Mouse (Mus musculus): ENCODE measurements around the gene Brd3. TPM values are rescaled to one million over a fixed set of nuclear protein-coding genes. Genes with fewer than 3 reads are reported as not detected.
A peak's percentile ranks its signal among the peaks of the same experiment; 100 is the strongest.

Gene Brd3
- total RNA-seq, 1 experiment = 28.4 TPM

- in situ Hi-C loops (cut with MboI; ENCODE audit: low sequenced_read_pairs in 2 of 2, unreplicated experiment in 2 of 2) = no loop called here
- Histone ChIP-seq H3K36me3 (ENCODE audit: control insufficient read depth, insufficient read depth, low read length, poor library complexity, severe bottlenecking) (no peaks in the 10 kb centered on the region), H3K4me1 (ENCODE audit: control insufficient read depth in 2 of 2, insufficient read depth in 2 of 2, low read length in 2 of 2, poor library complexity in 1 of 2) (peaks cover 12 to 44% of the 10 kb centered on the region in 2 experiments; a peak in 3 of 4 replicates), H3K4me3 (ENCODE audit: insufficient read depth in 1 of 2, low read depth in 1 of 2, low read length in 2 of 2, poor library complexity in 1 of 2, severe bottlenecking in 1 of 2) (no peak overlapping the region), H3K9me3 (ENCODE audit: control insufficient read depth, insufficient read depth, low read depth, low read length) (no peaks in the 10 kb centered on the region), H3K27ac (ENCODE audit: insufficient read depth, low read depth, low read length, poor library complexity, severe bottlenecking) (no peak overlapping the region; the same call in 1 of the 2 replicates), H3K9ac (ENCODE audit: insufficient read depth, low read depth, low read length, poor library complexity, severe bottlenecking) (no peak overlapping the region)
- TF ChIP-seq ZC3H11A (IDR thresholded peaks at IDR 0.05; ENCODE audit: borderline replicate concordance, low read depth, low read length) (no peak), CHD2 (IDR thresholded peaks at IDR 0.05; ENCODE audit: low read depth, low read length) (no peak), MAFK (IDR thresholded peaks at IDR 0.05; ENCODE audit: insufficient read depth, low read depth, low read length) (no peak), ZNF384 (IDR thresholded peaks at IDR 0.05; ENCODE audit: low read depth, low read length) (no peak), HCFC1 (IDR thresholded peaks at IDR 0.05; ENCODE audit: borderline replicate concordance, insufficient read depth, low read length) (no peak)
- no peak for DNase-seq (ENCODE audit: low read depth, low spot score)
Observed at GRCm38 (mm10) chr2:27418577-27419070, 88.8 kb downstream of the Brd3 start.

DNA sequence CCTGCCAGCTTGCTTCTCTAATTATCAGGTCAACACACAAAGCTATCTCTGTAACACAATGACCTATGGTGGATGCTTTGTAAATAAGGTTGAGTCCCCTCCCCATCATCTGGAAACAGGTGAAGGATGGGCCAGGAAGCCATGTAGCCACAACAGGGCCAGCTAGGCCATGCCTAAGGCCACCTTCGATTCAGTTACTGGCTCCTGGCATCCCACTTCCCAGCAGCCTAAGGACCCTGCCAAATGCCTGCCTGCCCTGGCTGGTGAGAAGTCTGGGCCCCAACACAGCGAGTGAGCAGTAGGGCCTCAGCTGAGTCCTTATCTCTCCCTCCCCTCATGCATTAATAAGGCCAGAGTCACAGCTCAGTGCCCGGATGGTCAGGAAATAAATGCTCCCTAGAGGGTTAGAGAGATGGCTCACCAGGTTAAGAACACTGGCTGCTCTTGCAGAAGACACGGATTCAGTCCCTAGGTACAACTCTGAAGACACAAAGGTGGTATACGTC is 89.8 kb downstream of the Brd3 start:
- H3K4me1 ChIP-seq (ENCODE audit: control insufficient read depth in 2 of 2, insufficient read depth in 2 of 2, low read length in 2 of 2, poor library complexity in 1 of 2) = peaks cover 16 to 45% of the 10 kb centered on the region in 2 experiments
- H3K9ac ChIP-seq (ENCODE audit: insufficient read depth, low read depth, low read length, poor library complexity, severe bottlenecking) = no peak overlapping the region
- peak overlapping the region; percentile 20; the same call in 1 of the 2 replicates for H3K27ac ChIP-seq (ENCODE audit: insufficient read depth, low read depth, low read length, poor library complexity, severe bottlenecking)
- no peak for DNase-seq (ENCODE audit: low read depth, low spot score)
- H3K36me3 ChIP-seq (ENCODE audit: control insufficient read depth, insufficient read depth, low read length, poor library complexity, severe bottlenecking) = no peaks in the 10 kb centered on the region
- TF ChIP-seq ZNF384 (IDR thresholded peaks at IDR 0.05; ENCODE audit: low read depth, low read length) = no peak
- no peak for TF ChIP-seq HCFC1 (IDR thresholded peaks at IDR 0.05; ENCODE audit: borderline replicate concordance, insufficient read depth, low read length)
- TF ChIP-seq ZC3H11A (IDR thresholded peaks at IDR 0.05; ENCODE audit: borderline replicate concordance, low read depth, low read length) = no peak
- no peak for TF ChIP-seq CHD2 (IDR thresholded peaks at IDR 0.05; ENCODE audit: low read depth, low read length)
- TF ChIP-seq MAFK (IDR thresholded peaks at IDR 0.05; ENCODE audit: insufficient read depth, low read depth, low read length) = no peak
- no peak overlapping the region for H3K4me3 ChIP-seq (ENCODE audit: insufficient read depth in 1 of 2, low read depth in 1 of 2, low read length in 2 of 2, poor library complexity in 1 of 2, severe bottlenecking in 1 of 2)
- no peaks in the 10 kb centered on the region for H3K9me3 ChIP-seq (ENCODE audit: control insufficient read depth, insufficient read depth, low read depth, low read length)
- in situ Hi-C loops (cut with MboI; ENCODE audit: low sequenced_read_pairs in 2 of 2, unreplicated experiment in 2 of 2) = no loop called here

- Histone ChIP-seq H3K27ac (ENCODE audit: insufficient read depth, low read depth, low read length, poor library complexity, severe bottlenecking) (no peak overlapping the region), H3K9ac (ENCODE audit: insufficient read depth, low read depth, low read length, poor library complexity, severe bottlenecking) (no peak overlapping the region), H3K4me3 (ENCODE audit: insufficient read depth in 1 of 2, low read depth in 1 of 2, low read length in 2 of 2, poor library complexity in 1 of 2, severe bottlenecking in 1 of 2) (no peak overlapping the region), H3K36me3 (ENCODE audit: control insufficient read depth, insufficient read depth, low read length, poor library complexity, severe bottlenecking) (no peaks in the 10 kb centered on the region), H3K4me1 (ENCODE audit: control insufficient read depth in 2 of 2, insufficient read depth in 2 of 2, low read length in 2 of 2, poor library complexity in 1 of 2) (peaks cover 21 to 45% of the 10 kb centered on the region in 2 experiments), H3K9me3 (ENCODE audit: control insufficient read depth, insufficient read depth, low read depth, low read length) (no peaks in the 10 kb centered on the region)
- DNase-seq (ENCODE audit: low read depth, low spot score) = no peak
- TF ChIP-seq CHD2 (IDR thresholded peaks at IDR 0.05; ENCODE audit: low read depth, low read length) (no peak), HCFC1 (IDR thresholded peaks at IDR 0.05; ENCODE audit: borderline replicate concordance, insufficient read depth, low read length) (no peak), ZNF384 (IDR thresholded peaks at IDR 0.05; ENCODE audit: low read depth, low read length) (no peak), MAFK (IDR thresholded peaks at IDR 0.05; ENCODE audit: insufficient read depth, low read depth, low read length) (no peak), ZC3H11A (IDR thresholded peaks at IDR 0.05; ENCODE audit: borderline replicate concordance, low read depth, low read length) (no peak)
- in situ Hi-C loops (cut with MboI; ENCODE audit: low sequenced_read_pairs in 2 of 2, unreplicated experiment in 2 of 2) = no loop called here
Observed at GRCm38 (mm10) chr2:27416425-27416824, 91.0 kb downstream of the Brd3 start.

GRCm38 (mm10) chr2:27415060-27415783 is 92.2 kb downstream of the Brd3 start:
- Histone ChIP-seq H3K27ac (ENCODE audit: insufficient read depth, low read depth, low read length, poor library complexity, severe bottlenecking) (no peak overlapping the region), H3K4me3 (ENCODE audit: insufficient read depth in 1 of 2, low read depth in 1 of 2, low read length in 2 of 2, poor library complexity in 1 of 2, severe bottlenecking in 1 of 2) (no peak overlapping the region), H3K36me3 (ENCODE audit: control insufficient read depth, insufficient read depth, low read length, poor library complexity, severe bottlenecking) (no peaks in the 10 kb centered on the region), H3K9me3 (ENCODE audit: control insufficient read depth, insufficient read depth, low read depth, low read length) (no peaks in the 10 kb centered on the region), H3K9ac (ENCODE audit: insufficient read depth, low read depth, low read length, poor library complexity, severe bottlenecking) (no peak overlapping the region), H3K4me1 (ENCODE audit: control insufficient read depth in 2 of 2, insufficient read depth in 2 of 2, low read length in 2 of 2, poor library complexity in 1 of 2) (peaks cover 28 to 54% of the 10 kb centered on the region in 2 experiments)
- in situ Hi-C loops (cut with MboI; ENCODE audit: low sequenced_read_pairs in 2 of 2, unreplicated experiment in 2 of 2) = no loop called here
- no peak for DNase-seq (ENCODE audit: low read depth, low spot score)
- TF ChIP-seq ZNF384 (IDR thresholded peaks at IDR 0.05; ENCODE audit: low read depth, low read length) (no peak), MAFK (IDR thresholded peaks at IDR 0.05; ENCODE audit: insufficient read depth, low read depth, low read length) (no peak), HCFC1 (IDR thresholded peaks at IDR 0.05; ENCODE audit: borderline replicate concordance, insufficient read depth, low read length) (no peak), CHD2 (IDR thresholded peaks at IDR 0.05; ENCODE audit: low read depth, low read length) (no peak), ZC3H11A (IDR thresholded peaks at IDR 0.05; ENCODE audit: borderline replicate concordance, low read depth, low read length) (no peak)
